17 mouse cellular contexts compared by ENCODE assay signal in the genomic region with DNA sequence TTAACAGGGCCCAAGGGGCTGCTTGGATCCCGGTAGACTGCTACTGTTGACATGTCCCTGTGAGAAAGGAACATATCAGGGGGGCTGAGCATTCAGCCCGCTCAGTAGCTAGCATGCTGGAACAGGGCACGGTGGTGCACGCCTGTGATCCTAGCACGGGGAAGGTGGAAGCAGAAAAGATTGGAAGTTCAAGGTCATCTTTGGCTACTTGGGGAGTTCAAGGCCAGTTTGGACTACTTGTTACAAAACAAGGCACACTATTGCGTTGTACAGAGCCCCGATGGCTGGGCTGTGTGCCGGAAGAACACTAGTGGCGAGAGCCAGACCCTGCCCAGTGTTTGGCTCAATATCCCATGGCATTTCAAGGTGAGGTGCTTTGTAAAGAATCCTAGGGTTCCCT. TPM values are rescaled to one million over a fixed set of nuclear protein-coding genes. Genes with fewer than 3 reads are reported as not detected.
"Had no signal": no experiment of that assay in that cellular context is flagged by ENCODE, and none has a peak within 500 bp of the region (broad histone marks: within the 10 kb centered on the region; RNA-seq: fewer than 3 reads in every experiment).

No protein-coding gene starts in this region.

- DNase-seq: kidney, adult 9 months; kidney, postnatal 36 days; layer of hippocampus, adult 9-11 months; layer of hippocampus, postnatal 36 days; liver, embryonic 13.5 days; lung, adult 18-20 months; midbrain, embryonic 14.5 days; right cerebral cortex, postnatal 14 days; thymus, postnatal 4 days had no signal

- H3K4me2 ChIP-seq: limb, embryonic 15.5 days; liver, embryonic 13.5 days; neural tube, embryonic 12.5 days; stomach, embryonic 15.5 days had no signal

- H3K27ac ChIP-seq: kidney, postnatal 0 days; limb, embryonic 15.5 days; liver, embryonic 13.5 days; midbrain, embryonic 10.5 days; neural tube, embryonic 12.5 days; stomach, embryonic 15.5 days had no signal

- H3K9me3 ChIP-seq: limb, embryonic 15.5 days; liver, embryonic 13.5 days; midbrain, embryonic 10.5 days; neural tube, embryonic 12.5 days; stomach, embryonic 15.5 days had no signal

- H3K9ac ChIP-seq: limb, embryonic 15.5 days; liver, embryonic 13.5 days; neural tube, embryonic 12.5 days; stomach, embryonic 15.5 days had no signal

- H3K27me3 ChIP-seq: limb, embryonic 15.5 days; neural tube, embryonic 12.5 days; stomach, embryonic 15.5 days had no signal

- H3K4me3 ChIP-seq: limb, embryonic 15.5 days; liver, embryonic 13.5 days; midbrain, embryonic 10.5 days; neural tube, embryonic 12.5 days; stomach, embryonic 15.5 days had no signal

- H3K36me3 ChIP-seq: limb, embryonic 15.5 days; liver, embryonic 13.5 days; midbrain, embryonic 10.5 days; neural tube, embryonic 12.5 days; stomach, embryonic 15.5 days had no signal

RNA-seq across cellular contexts. Expression of a gene that starts 53.0 kb away (rescaled TPM):
- total RNA-seq: layer of hippocampus, adult 18-20 months; layer of hippocampus, postnatal 36 days had no signal
- polyA plus RNA-seq: limb, embryonic 11.5 days; testis, adult 2 months had no signal
